Mouse (Mus musculus) central nervous system, embryonic 14 days (tissue): ENCODE data around the gene Hmgb4. TPM values are rescaled to one million over a fixed set of nuclear protein-coding genes. Genes with fewer than 3 reads are reported as not detected.

Experiments used
- polyA plus RNA-seq: library from polyadenylated mRNA; depleted of rRNA; stranded (reverse); fragments of >200 nt; gene quantifications from 2 replicates; pipeline ENCODE4 v1.2.3, GENCODE M21; 2012; rRNA removed

Gene Hmgb4
- polyA plus RNA-seq, result 0.10 TPM in 1 of 2 replicates, not detected in the other

GRCm38 (mm10) chr4:128260907-128261560, at the start of gene Hmgb4:
Hmgb4 (minus strand) TSS chr4:128260957.

